Mouse (Mus musculus): ENCODE measurements around the gene Ttc29.

DNA sequence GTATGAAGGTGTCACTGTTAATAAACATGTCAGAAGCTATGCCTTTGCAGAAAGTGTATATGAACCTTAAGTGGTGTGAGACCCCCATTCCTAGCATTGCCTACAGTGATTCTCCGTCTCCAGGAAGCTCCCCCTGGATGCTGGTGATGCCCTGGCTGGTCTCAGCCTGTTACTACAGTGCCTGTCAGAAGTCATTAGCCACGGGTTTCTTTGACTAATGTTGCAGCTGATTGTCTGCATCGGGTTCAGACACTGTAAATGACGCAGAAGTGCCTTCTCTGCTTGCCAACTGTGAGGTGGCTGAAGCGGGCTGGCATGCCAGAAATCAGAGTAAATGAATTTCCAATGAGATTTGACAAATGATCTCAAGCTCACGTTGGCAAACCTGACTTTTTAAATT lies 96.4 kb downstream of the Ttc29 start:
- no peak for TF ChIP-seq CTCF (IDR thresholded peaks at IDR 0.05; ENCODE audit: low read depth, low read length)
- no peak for TF ChIP-seq POLR2A (IDR thresholded peaks at IDR 0.05; ENCODE audit: insufficient read depth, low read length)
- no peak for TF ChIP-seq EP300 (IDR thresholded peaks at IDR 0.05; ENCODE audit: insufficient read depth, low read depth, low read length)
